Mouse (Mus musculus) kidney, postnatal 4 days (tissue): ENCODE results near the gene Mrgpra1.
"Not testable (repeated sequence)": the region's sequence is repeated elsewhere in the genome, so short reads cannot be mapped to it uniquely, and the experiment has no call there.

Experiments used
- DNase-seq, 2 experiments: peaks; one replicate each; pipeline ENCODE4 v3.0.0; 2021; ENCODE audit warnings: mixed read lengths in 2 of 2

Mrgpra1 gene

DNA sequence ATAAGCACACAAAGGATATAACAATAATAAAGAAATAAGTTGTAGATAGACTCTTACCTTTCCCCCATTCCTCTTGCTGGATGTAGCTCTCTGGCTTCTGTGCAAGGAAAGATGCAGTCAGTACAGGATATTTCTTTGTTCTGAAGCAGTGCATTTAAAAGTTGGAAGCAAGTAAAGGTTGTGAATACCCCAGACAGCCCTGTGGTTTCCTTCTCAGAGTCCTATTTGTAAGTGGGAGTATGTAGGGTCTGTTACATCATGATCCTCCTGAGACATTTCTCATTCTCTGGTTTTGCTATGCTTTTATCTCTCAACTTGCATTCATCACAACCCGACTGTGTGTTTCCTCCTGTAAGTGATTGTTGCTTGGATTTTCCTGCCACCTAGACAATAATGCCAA lies at the start of gene Mrgpra1:
Gene Mrgpra1, minus strand, starts transcription at position 101 of the 400 bp plus-strand sequence.
- no peak for DNase-seq

DNA sequence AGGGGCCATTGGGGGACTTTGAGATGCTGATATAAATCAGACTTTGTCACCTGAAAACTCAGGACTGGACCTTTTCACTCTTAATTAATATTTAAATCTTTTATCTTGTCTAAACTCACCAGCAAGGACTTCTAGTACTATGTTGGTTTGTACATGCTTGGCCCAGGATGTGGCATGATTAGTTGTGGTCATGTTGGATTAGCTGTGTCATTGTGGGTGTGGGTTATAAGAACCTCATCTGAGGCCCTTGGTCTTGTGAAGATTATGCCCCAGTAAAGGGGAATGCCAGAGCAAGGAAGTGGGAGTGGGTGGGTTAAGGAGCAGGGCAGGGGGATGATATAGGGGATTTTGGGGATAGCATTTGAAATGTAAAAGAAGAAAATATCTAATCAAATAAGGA lies 47.1 kb upstream of the Mrgpra1 start:
- DNase-seq = no peak

GRCm38 (mm10) chr7:47348421-47348820 lies 5.6 kb downstream of the Mrgpra1 start:
- no peak for DNase-seq

GRCm38 (mm10) chr7:47345905-47346478 lies 8.0 kb downstream of the Mrgpra1 start:
- DNase-seq = no peak

DNA sequence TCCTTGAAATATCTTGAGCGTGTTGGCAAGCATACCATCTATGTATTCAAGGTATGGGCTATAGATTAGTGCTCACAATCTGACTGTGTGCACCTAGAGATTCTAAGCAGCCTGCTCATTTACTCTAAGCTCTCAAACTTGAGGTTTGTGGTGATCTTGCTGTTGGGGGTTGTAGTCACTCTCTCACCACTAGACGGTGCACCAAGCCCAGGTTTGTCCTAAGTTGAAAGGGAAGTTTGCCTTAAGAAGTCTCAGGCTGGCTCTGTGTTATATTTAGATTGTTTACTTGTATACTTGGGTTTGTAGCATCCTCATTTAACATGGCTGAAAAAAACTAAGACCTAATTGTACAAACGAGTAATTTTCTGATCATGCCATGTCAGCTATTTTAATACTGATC lies 12.2 kb downstream of the Mrgpra1 start:
- DNase-seq = not testable (repeated sequence)

- DNase-seq = not testable (repeated sequence)
Measured at GRCm38 (mm10) chr7:47341389-47341788, 12.7 kb downstream of the Mrgpra1 start.

DNA sequence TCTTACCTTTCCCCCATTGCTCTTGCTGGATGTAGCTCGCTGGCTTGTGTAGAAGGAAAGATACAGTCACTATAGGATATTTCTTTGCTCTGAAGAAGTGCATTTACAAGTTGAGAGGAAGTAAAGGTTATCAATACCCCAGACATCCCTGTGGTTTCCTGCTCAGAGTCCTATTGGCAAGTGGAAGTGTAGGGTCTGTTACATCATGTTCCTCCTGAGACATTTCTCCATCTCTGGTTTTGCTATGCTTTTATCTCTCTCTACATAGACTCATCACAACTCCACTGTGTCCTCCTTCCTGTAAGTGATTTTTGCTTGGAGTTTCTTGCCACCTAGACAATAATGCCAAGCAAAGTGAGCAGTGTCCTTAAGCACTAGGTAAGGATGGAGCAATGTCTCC lies 35.7 kb downstream of the Mrgpra1 start:
- DNase-seq = no peak

GRCm38 (mm10) chr7:47312289-47312688 lies 41.8 kb downstream of the Mrgpra1 start:
- no peak for DNase-seq

- no peak for DNase-seq
Measured at GRCm38 (mm10) chr7:47309855-47310254, 44.2 kb downstream of the Mrgpra1 start.

GRCm38 (mm10) chr7:47304661-47305060 lies 49.4 kb downstream of the Mrgpra1 start:
- not testable (repeated sequence) for DNase-seq

DNA sequence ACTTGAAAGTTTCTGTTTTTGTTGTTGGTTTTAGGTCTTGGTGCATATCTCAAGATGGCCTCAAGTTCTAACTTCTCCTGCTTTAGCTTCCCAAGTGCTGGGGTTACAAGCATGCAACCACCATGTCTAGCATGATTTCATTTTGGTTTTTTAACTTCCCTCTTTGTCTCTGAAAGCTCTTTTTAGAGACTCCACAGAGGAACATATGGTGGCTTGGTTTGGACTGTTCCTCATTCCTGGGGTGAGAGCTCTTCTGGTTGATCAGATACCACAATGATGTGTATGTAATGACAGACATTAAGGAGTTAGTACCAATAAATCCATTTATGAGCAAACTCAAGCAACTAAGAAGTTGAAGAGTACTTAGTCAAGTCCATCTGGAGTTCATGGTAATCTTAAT lies 54.4 kb downstream of the Mrgpra1 start:
- DNase-seq = not testable (repeated sequence)
